10 mouse cellular contexts compared by ENCODE assay signal in genomic region chr2:31636138-31636741, GRCm38 (mm10). TPM values are rescaled to one million over a fixed set of nuclear protein-coding genes. Genes with fewer than 3 reads are reported as not detected.
DNase-seq lines count a peak whose midpoint lies in the region; ATAC-seq lines count a peak whose summit lies in the region.
"Had no signal": no experiment of that assay in that cellular context is flagged by ENCODE, and none has a peak within 500 bp of the region (broad histone marks: within the 10 kb centered on the region; RNA-seq: fewer than 3 reads in every experiment).

No protein-coding gene starts in this region.

- peak overlapping the region; percentile 19 for H3K4me3 ChIP-seq in heart, embryonic 15.5 days
- H3K4me3 ChIP-seq in hindbrain, embryonic 12.5 days: peak overlapping the region; percentile 8
- peak overlapping the region; percentile 19 for H3K4me3 ChIP-seq in midbrain, embryonic 15.5 days
- H3K4me3 ChIP-seq: myocyte had no signal

- no peaks in the 10 kb centered on the region for H3K9me3 ChIP-seq in heart, embryonic 15.5 days (replicated peaks)
- H3K9me3 ChIP-seq in hindbrain, embryonic 12.5 days (replicated peaks): no peaks in the 10 kb centered on the region
- H3K9me3 ChIP-seq in midbrain, embryonic 15.5 days: no peaks in the 10 kb centered on the region

- ATAC-seq in heart, embryonic 15.5 days (replicated peaks; ENCODE audit: insufficient number of reproducible peaks, insufficient read depth, low FRiP score, low read depth): no peak
- peak; percentile 38 for ATAC-seq in hindbrain, embryonic 12.5 days (ENCODE audit: low FRiP score)
- ATAC-seq in midbrain, embryonic 15.5 days (replicated peaks): 0 out of 2 replicates have a peak, but pooled peaks have one; percentile 13

- H3K4me2 ChIP-seq in heart, embryonic 15.5 days: peak overlapping the region; percentile 43
- H3K4me2 ChIP-seq in hindbrain, embryonic 12.5 days (replicated peaks): peak overlapping the region; percentile 39
- H3K4me2 ChIP-seq in midbrain, embryonic 15.5 days: peak overlapping the region; percentile 45

- DNase-seq in heart, postnatal 36 days: no peak
- DNase-seq in embryo, embryonic 10 days (ENCODE audit: low spot score): peak; percentile 68
- DNase-seq in left cerebral cortex, adult 18-20 months (ENCODE audit: low spot score in 2 of 2): no peak
- DNase-seq in adipocyte (ENCODE audit: low spot score): no peak
- DNase-seq in frontal cortex, postnatal 36 days (ENCODE audit: low spot score in 2 of 2): no peak

- intact Hi-C loops in heart, postnatal 36 days (cut with DNase I): no loop called here

- H3K27ac ChIP-seq in heart, embryonic 15.5 days: no peak overlapping the region
- no peak overlapping the region for H3K27ac ChIP-seq in hindbrain, embryonic 12.5 days
- no peak overlapping the region for H3K27ac ChIP-seq in midbrain, embryonic 15.5 days

- peaks cover 47% of the 10 kb centered on the region for H3K4me1 ChIP-seq in heart, embryonic 15.5 days (replicated peaks)
- H3K4me1 ChIP-seq in hindbrain, embryonic 12.5 days: peaks cover 61% of the 10 kb centered on the region
- H3K4me1 ChIP-seq in midbrain, embryonic 15.5 days: peaks cover 54% of the 10 kb centered on the region

- no peaks in the 10 kb centered on the region for H3K36me3 ChIP-seq in heart, embryonic 15.5 days
- H3K36me3 ChIP-seq in hindbrain, embryonic 12.5 days: no peaks in the 10 kb centered on the region
- H3K36me3 ChIP-seq in midbrain, embryonic 15.5 days (replicated peaks): no peaks in the 10 kb centered on the region

- H3K27me3 ChIP-seq in heart, embryonic 15.5 days: peaks cover 99% of the 10 kb centered on the region
- peaks cover 99% of the 10 kb centered on the region for H3K27me3 ChIP-seq in hindbrain, embryonic 12.5 days
- H3K27me3 ChIP-seq in midbrain, embryonic 15.5 days (replicated peaks): peaks cover 95% of the 10 kb centered on the region

- H3K9ac ChIP-seq in heart, embryonic 15.5 days: no peak overlapping the region
- H3K9ac ChIP-seq in hindbrain, embryonic 12.5 days: no peak overlapping the region
- no peak overlapping the region for H3K9ac ChIP-seq in midbrain, embryonic 15.5 days

- WGBS in heart, embryonic 15.5 days: under 1% methylated on average over 48 of the region's 48 CpGs
- 1% methylated on average over 48 of the region's 48 CpGs for WGBS in hindbrain, embryonic 12.5 days
- WGBS in midbrain, embryonic 15.5 days: under 1% methylated on average over 48 of the region's 48 CpGs

RNA-seq across cellular contexts. Expression of gene Prdm12, which starts 3.6 kb away (rescaled TPM):
- 0.27 TPM in 1 of 2 replicates, not detected in the other for polyA plus RNA-seq in heart, embryonic 15.5 days (2015; fragmentation: Nextera tagmentation; extraction: Ambion mirVana)
- total RNA-seq in heart, postnatal 36 days (2021): not detected
- 6.7 and 10.4 TPM in 2 replicates for polyA plus RNA-seq in hindbrain, embryonic 12.5 days (2016; fragmentation: Nextera tagmentation; extraction: Ambion mirVana)
- 5.4 and 5.9 TPM in 2 replicates for polyA plus RNA-seq in midbrain, embryonic 15.5 days (2015; fragmentation: Nextera tagmentation; extraction: Ambion mirVana)
- total RNA-seq in left cerebral cortex, adult 18-20 months (2021): under 1 TPM; 0.14 to 0.26 TPM
- total RNA-seq: heart, postnatal 14 days had no signal
- polyA plus RNA-seq: myocyte had no signal

RNA-seq across cellular contexts. Expression of gene Exosc2, which starts 34.3 kb away (rescaled TPM):
- 30.2 and 40.0 TPM in 2 replicates for polyA plus RNA-seq in heart, embryonic 15.5 days (2015; fragmentation: Nextera tagmentation; extraction: Ambion mirVana)
- total RNA-seq in heart, postnatal 36 days (2021): 10 to 100 TPM in 1 of 2 experiments, 1 to 10 TPM in 1; 9.4 to 10.7 TPM
- 46.4 and 49.4 TPM in 2 replicates for polyA plus RNA-seq in hindbrain, embryonic 12.5 days (2016; fragmentation: Nextera tagmentation; extraction: Ambion mirVana)
- polyA plus RNA-seq in midbrain, embryonic 15.5 days (2015; fragmentation: Nextera tagmentation; extraction: Ambion mirVana): 40.3 and 46.0 TPM in 2 replicates
- 10 to 100 TPM; 19.5 to 24.2 TPM for total RNA-seq in left cerebral cortex, adult 18-20 months (2021)

RNA-seq across cellular contexts. Expression of gene Abl1, which starts 51.9 kb away (rescaled TPM):
- 21.9 and 30.4 TPM in 2 replicates for polyA plus RNA-seq in heart, embryonic 15.5 days (2015; fragmentation: Nextera tagmentation; extraction: Ambion mirVana)
- 10 to 100 TPM; 31.8 to 32.8 TPM for total RNA-seq in heart, postnatal 36 days (2021)
- polyA plus RNA-seq in hindbrain, embryonic 12.5 days (2016; fragmentation: Nextera tagmentation; extraction: Ambion mirVana): 44.7 and 47.2 TPM in 2 replicates
- polyA plus RNA-seq in midbrain, embryonic 15.5 days (2015; fragmentation: Nextera tagmentation; extraction: Ambion mirVana): 21.7 and 22.0 TPM in 2 replicates
- total RNA-seq in left cerebral cortex, adult 18-20 months (2021): 10 to 100 TPM; 39.2 to 39.9 TPM
